Mouse (Mus musculus): ENCODE results near the gene Acad8. TPM values are rescaled to one million over a fixed set of nuclear protein-coding genes. Genes with fewer than 3 reads are reported as not detected.

Gene Acad8
- polyA plus RNA-seq, 1 experiment from 2014 or later = 49.8 TPM

DNA sequence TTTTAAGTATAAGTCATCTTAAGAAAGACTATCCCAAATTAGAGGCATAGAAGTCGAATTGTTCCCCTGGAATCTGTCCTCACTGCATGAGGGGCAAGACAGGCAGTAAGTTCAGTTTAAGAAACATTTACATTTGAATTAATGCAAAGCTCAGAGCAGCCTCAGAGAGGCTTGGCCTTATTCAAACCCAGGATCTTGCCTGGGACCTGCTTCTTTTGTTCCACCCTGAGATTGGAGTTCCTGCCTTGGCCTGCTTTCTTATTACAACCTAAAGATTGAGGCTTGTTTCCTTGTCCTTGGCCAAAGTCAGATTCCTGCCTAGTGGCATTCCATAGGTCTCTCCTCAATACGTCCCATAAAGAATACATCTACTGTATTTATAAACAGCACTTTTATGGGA lies 51.6 kb downstream of the Acad8 start:
- WGBS = 73% methylated on average over 2 of the region's 2 CpGs
- Histone ChIP-seq H3K4me2 (replicated peaks) (no peak overlapping the region), H3K27ac (no peak overlapping the region), H3K9me3 (no peaks in the 10 kb centered on the region), H3K4me1 (no peaks in the 10 kb centered on the region), H3K36me3 (no peaks in the 10 kb centered on the region), H3K27me3 (no peaks in the 10 kb centered on the region), H3K9ac (no peak overlapping the region), H3K4me3 (no peak overlapping the region)
- ATAC-seq (ENCODE audit: insufficient number of reproducible peaks, insufficient read depth, low FRiP score, low TSS enrichment) = no peak

GRCm38 (mm10) chr9:26924146-26924545 lies 75.2 kb downstream of the Acad8 start:
- Histone ChIP-seq H3K36me3 (no peaks in the 10 kb centered on the region), H3K9me3 (no peaks in the 10 kb centered on the region), H3K4me2 (replicated peaks) (no peak overlapping the region), H3K4me3 (no peak overlapping the region), H3K27me3 (no peaks in the 10 kb centered on the region), H3K27ac (no peak overlapping the region), H3K9ac (no peak overlapping the region), H3K4me1 (no peaks in the 10 kb centered on the region)
- whole genome bisulfite sequencing = 77% methylated on average over 3 of the region's 3 CpGs
- no peak for ATAC-seq (ENCODE audit: insufficient number of reproducible peaks, insufficient read depth, low FRiP score, low TSS enrichment)

Other genes with a start within 250 kb of the Acad8 start
- 3.6 and 5.7 TPM in 2 replicates for gene Glb1l2, start 193.1 kb downstream of the Acad8 start, polyA plus RNA-seq (2016; fragmentation: Nextera tagmentation; extraction: Ambion mirVana)
- not detected in 2 replicates for gene Glb1l3, start 138.7 kb downstream of the Acad8 start, polyA plus RNA-seq (2016; fragmentation: Nextera tagmentation; extraction: Ambion mirVana)
- gene Gm1110, start 76.5 kb downstream of the Acad8 start, polyA plus RNA-seq (2016; fragmentation: Nextera tagmentation; extraction: Ambion mirVana) = not detected in 2 replicates
- 151 and 155 TPM in 2 replicates for gene Thyn1, start 144 bp upstream of the Acad8 start, polyA plus RNA-seq (2016; fragmentation: Nextera tagmentation; extraction: Ambion mirVana)
- 47.6 and 49.3 TPM in 2 replicates for gene Vps26b, start 30.5 kb upstream of the Acad8 start, polyA plus RNA-seq (2016; fragmentation: Nextera tagmentation; extraction: Ambion mirVana)
- gene Ncapd3, start 30.6 kb upstream of the Acad8 start, polyA plus RNA-seq (2016; fragmentation: Nextera tagmentation; extraction: Ambion mirVana) = 33.4 and 35.6 TPM in 2 replicates
- gene Jam3, start 155.9 kb upstream of the Acad8 start, polyA plus RNA-seq (2016; fragmentation: Nextera tagmentation; extraction: Ambion mirVana) = 111 and 120 TPM in 2 replicates